Mouse (Mus musculus) intestine, embryonic 15.5 days (tissue): ENCODE measurements at regions not wholly inside any gene's neighbourhood (a gene's known extent, or its start where the extent isn't known, plus 50 kb on each side); places are given as distances from the start of the nearest gene placed in this dataset.

ENCODE experiments used
- ATAC-seq: fragments of 200-750 bp; cut with Nextera tagmentation; 2 replicates; pipeline ENCODE4 v1.8.0; 2017; ENCODE audit warnings: moderate TSS enrichment, moderate library complexity
- H3K27ac ChIP-seq: fragments of 300-500 bp; sonication (generic); 2 replicates; pipeline ENCODE4 v1.5.1; 2015; ENCODE audit warnings: mild to moderate bottlenecking, inconsistent platforms
- H3K27me3 ChIP-seq: fragments of 300-500 bp; sonication (generic); replicated peaks from 2 replicates; pipeline ENCODE4 v1.6.1; 2015; ENCODE audit warnings: inconsistent platforms
- H3K36me3 ChIP-seq: fragments of 300-500 bp; sonication (generic); 2 replicates; pipeline ENCODE4 v1.6.1; 2015; ENCODE audit warnings: inconsistent platforms
- H3K4me1 ChIP-seq: fragments of 300-500 bp; sonication (generic); replicated peaks from 2 replicates; pipeline ENCODE4 v1.6.1; 2015; ENCODE audit warnings: inconsistent platforms
- H3K4me2 ChIP-seq: fragments of 300-500 bp; sonication (generic); replicated peaks from 2 replicates; pipeline ENCODE4 v1.6.1; 2015; ENCODE audit warnings: mild to moderate bottlenecking, inconsistent platforms
- H3K4me3 ChIP-seq: fragments of 300-500 bp; sonication (generic); replicated peaks from 2 replicates; pipeline ENCODE4 v1.5.1; 2015; ENCODE audit warnings: inconsistent platforms
- H3K9ac ChIP-seq: fragments of 300-500 bp; sonication (generic); 2 replicates; pipeline ENCODE4 v1.6.1; 2015; ENCODE audit warnings: inconsistent platforms
- H3K9me3 ChIP-seq: fragments of 300-500 bp; sonication (generic); 2 replicates; pipeline ENCODE4 v1.6.1; 2016; ENCODE audit warnings: inconsistent platforms
- WGBS: fragments of 180-500 bp; shearing (Covaris S2); methylation state at CpG from one replicate; pipeline ENCODE4 v1.1.7; 2015; 5-methylcytosine and 5-hydroxymethylcytosine counted together

- H3K36me3 ChIP-seq: no peaks in the 10 kb centered on the region
- peaks cover 6% of the 10 kb centered on the region; the same call in 1 of the 2 replicates for H3K4me1 ChIP-seq
- WGBS: 74% methylated on average over 2 of the region's 2 CpGs
- H3K9me3 ChIP-seq: no peaks in the 10 kb centered on the region
- H3K4me2 ChIP-seq: no peak overlapping the region
- no peak overlapping the region for H3K27ac ChIP-seq
- no peak for ATAC-seq
- H3K27me3 ChIP-seq: no peaks in the 10 kb centered on the region
- H3K4me3 ChIP-seq: no peak overlapping the region
- H3K9ac ChIP-seq: no peak overlapping the region
Observed at GRCm38 (mm10) chr13:64007688-64008087, 81.3 kb downstream of the Hsd17b3 start.

GRCm38 (mm10) chr13:64002945-64003459 is 86.0 kb downstream of the Hsd17b3 start:
- Histone ChIP-seq H3K4me1 (peaks cover 6% of the 10 kb centered on the region), H3K4me2 (no peak overlapping the region), H3K9ac (no peak overlapping the region), H3K27ac (peak overlapping the region; percentile 77), H3K9me3 (no peaks in the 10 kb centered on the region), H3K27me3 (no peaks in the 10 kb centered on the region), H3K4me3 (no peak overlapping the region), H3K36me3 (no peaks in the 10 kb centered on the region)
- WGBS: 15% methylated on average over 6 of the region's 6 CpGs
- peak; percentile 86 for ATAC-seq

GRCm38 (mm10) chr13:64000303-64000702 is 88.7 kb downstream of the Hsd17b3 start:
- no peaks in the 10 kb centered on the region for H3K27me3 ChIP-seq
- ATAC-seq: no peak

GRCm38 (mm10) chr13:63998647-63999046 is 90.4 kb downstream of the Hsd17b3 start:
- Histone ChIP-seq H3K4me1 (peaks cover 6% of the 10 kb centered on the region), H3K9me3 (no peaks in the 10 kb centered on the region), H3K4me2 (no peak overlapping the region), H3K27me3 (no peaks in the 10 kb centered on the region), H3K36me3 (no peaks in the 10 kb centered on the region), H3K9ac (no peak overlapping the region), H3K27ac (no peak overlapping the region), H3K4me3 (no peak overlapping the region)
- 65% methylated on average over 10 of the region's 10 CpGs for WGBS
- ATAC-seq: no peak

More at GRCm38 (mm10) chr13:64000303-64000702, 88.7 kb downstream of the Hsd17b3 start:
- no peaks in the 10 kb centered on the region for H3K36me3 ChIP-seq
- H3K4me3 ChIP-seq: no peak overlapping the region
- no peak overlapping the region for H3K27ac ChIP-seq
- H3K9me3 ChIP-seq: no peaks in the 10 kb centered on the region
- no peak overlapping the region for H3K9ac ChIP-seq
- H3K4me1 ChIP-seq: peaks cover 6% of the 10 kb centered on the region
- 57% methylated on average over 6 of the region's 6 CpGs for WGBS
- H3K4me2 ChIP-seq: no peak overlapping the region

GRCm38 (mm10) chr13:63993857-63994477 is 95.1 kb downstream of the Hsd17b3 start:
- Histone ChIP-seq H3K27me3 (no peaks in the 10 kb centered on the region), H3K9me3 (no peaks in the 10 kb centered on the region), H3K4me2 (no peak overlapping the region), H3K4me3 (no peak overlapping the region), H3K4me1 (0 out of 2 replicates have a peak, but pooled peaks cover 7% of the 10 kb centered on the region), H3K9ac (no peak overlapping the region), H3K27ac (peak overlapping the region; percentile 82), H3K36me3 (no peaks in the 10 kb centered on the region)
- peak; percentile 84 for ATAC-seq
- 52% methylated on average over 12 of the region's 12 CpGs for WGBS

- H3K4me3 ChIP-seq: no peak overlapping the region
- H3K9me3 ChIP-seq: no peaks in the 10 kb centered on the region
- H3K4me1 ChIP-seq: 0 out of 2 replicates have a peak, but pooled peaks cover 10% of the 10 kb centered on the region
- WGBS: 37% methylated on average over 1 of the region's 1 CpGs
- no peaks in the 10 kb centered on the region for H3K27me3 ChIP-seq
- H3K36me3 ChIP-seq: no peaks in the 10 kb centered on the region
- H3K9ac ChIP-seq: no peak overlapping the region
- no peak overlapping the region for H3K4me2 ChIP-seq
- ATAC-seq: no peak
- H3K27ac ChIP-seq: peak overlapping the region; percentile 82
Observed at GRCm38 (mm10) chr13:63992989-63993388, 96.0 kb downstream of the Hsd17b3 start.

GRCm38 (mm10) chr13:63990480-63990958 is 98.5 kb downstream of the Hsd17b3 start:
- peak overlapping the region; percentile 39 for H3K4me2 ChIP-seq
- no peak overlapping the region for H3K4me3 ChIP-seq
- no peaks in the 10 kb centered on the region for H3K36me3 ChIP-seq
- H3K9me3 ChIP-seq: no peaks in the 10 kb centered on the region
- H3K27me3 ChIP-seq: no peaks in the 10 kb centered on the region
- ATAC-seq: peak; percentile 34
- H3K27ac ChIP-seq: peak overlapping the region; percentile 85
- 15% methylated on average over 8 of the region's 8 CpGs for whole genome bisulfite sequencing
- peaks cover 17% of the 10 kb centered on the region for H3K4me1 ChIP-seq
- H3K9ac ChIP-seq: no peak overlapping the region

- Histone ChIP-seq H3K4me3 (no peak overlapping the region), H3K9me3 (no peaks in the 10 kb centered on the region), H3K27me3 (no peaks in the 10 kb centered on the region), H3K4me1 (peaks cover 22% of the 10 kb centered on the region), H3K9ac (no peak overlapping the region), H3K36me3 (no peaks in the 10 kb centered on the region), H3K4me2 (no peak overlapping the region), H3K27ac (peak overlapping the region; percentile 85)
- ATAC-seq: no peak
- WGBS: 65% methylated on average over 2 of the region's 2 CpGs
Observed at GRCm38 (mm10) chr13:63989769-63990168, 99.3 kb downstream of the Hsd17b3 start.

GRCm38 (mm10) chr13:63988263-63988662 is 100.8 kb downstream of the Hsd17b3 start:
- H3K36me3 ChIP-seq: no peaks in the 10 kb centered on the region
- no peak overlapping the region for H3K4me3 ChIP-seq
- H3K9ac ChIP-seq: no peak overlapping the region
- H3K4me2 ChIP-seq: no peak overlapping the region
- 50% methylated on average over 4 of the region's 4 CpGs for WGBS
- H3K4me1 ChIP-seq: peaks cover 23% of the 10 kb centered on the region
- peak overlapping the region; percentile 71 for H3K27ac ChIP-seq
- ATAC-seq: no peak
- no peaks in the 10 kb centered on the region for H3K27me3 ChIP-seq
- no peaks in the 10 kb centered on the region for H3K9me3 ChIP-seq

- Histone ChIP-seq H3K4me1 (peaks cover 23% of the 10 kb centered on the region), H3K27me3 (no peaks in the 10 kb centered on the region)
Observed at GRCm38 (mm10) chr13:63986681-63987080, 102.3 kb downstream of the Hsd17b3 start.

GRCm38 (mm10) chr13:63985590-63985989 is 103.4 kb downstream of the Hsd17b3 start:
- H3K27me3 ChIP-seq: no peaks in the 10 kb centered on the region
- H3K4me1 ChIP-seq: peaks cover 21% of the 10 kb centered on the region
- WGBS: 31% methylated on average over 4 of the region's 4 CpGs
- H3K4me2 ChIP-seq: no peak overlapping the region
- no peak overlapping the region for H3K4me3 ChIP-seq
- ATAC-seq: 0 out of 2 replicates have a peak, but pooled peaks have one; percentile 34
- peak overlapping the region; percentile 49; the same call in 1 of the 2 replicates for H3K27ac ChIP-seq
- no peak overlapping the region for H3K9ac ChIP-seq
- no peaks in the 10 kb centered on the region for H3K36me3 ChIP-seq
- no peaks in the 10 kb centered on the region for H3K9me3 ChIP-seq

More at GRCm38 (mm10) chr13:63986681-63987080, 102.3 kb downstream of the Hsd17b3 start:
- Histone ChIP-seq H3K4me3 (no peak overlapping the region), H3K36me3 (no peaks in the 10 kb centered on the region), H3K9ac (no peak overlapping the region), H3K9me3 (no peaks in the 10 kb centered on the region), H3K4me2 (no peak overlapping the region), H3K27ac (no peak overlapping the region; the same call in 1 of the 2 replicates)
- WGBS: 61% methylated on average over 5 of the region's 5 CpGs
- no peak for ATAC-seq

- WGBS: 69% methylated on average over 5 of the region's 5 CpGs
- H3K4me1 ChIP-seq: peaks cover 24% of the 10 kb centered on the region
- H3K9ac ChIP-seq: no peak overlapping the region
- H3K9me3 ChIP-seq: no peaks in the 10 kb centered on the region
- H3K36me3 ChIP-seq: no peaks in the 10 kb centered on the region
- ATAC-seq: no peak
- no peaks in the 10 kb centered on the region for H3K27me3 ChIP-seq
- H3K4me2 ChIP-seq: no peak overlapping the region
- H3K27ac ChIP-seq: peak overlapping the region; percentile 69
- no peak overlapping the region for H3K4me3 ChIP-seq
Observed at GRCm38 (mm10) chr13:63985086-63985485, 103.9 kb downstream of the Hsd17b3 start.
